Mouse (Mus musculus) embryonic facial prominence, embryonic 12.5 days (tissue): Measurements from ENCODE around the gene Nhlrc3. TPM values are rescaled to one million over a fixed set of nuclear protein-coding genes. Genes with fewer than 3 reads are reported as not detected.

Source experiments
- ATAC-seq: fragments of 200-750 bp; cut with Nextera tagmentation; 2 replicates; pipeline ENCODE4 v1.8.0; 2017; ENCODE audit not compliant: insufficient number of reproducible peaks, insufficient read depth, low FRiP score, low TSS enrichment
- H3K27ac ChIP-seq: fragments of 300-500 bp; sonication (generic); 2 replicates; pipeline ENCODE4 v1.5.1; 2016; ENCODE audit warnings: mild to moderate bottlenecking
- H3K27me3 ChIP-seq: fragments of 300-500 bp; sonication (generic); 2 replicates; pipeline ENCODE4 v1.6.1; 2016; ENCODE audit warnings: mild to moderate bottlenecking, moderate library complexity
- H3K36me3 ChIP-seq: fragments of 300-500 bp; sonication (generic); 2 replicates; pipeline ENCODE4 v1.6.1; 2016; ENCODE audit warnings: mild to moderate bottlenecking
- H3K4me1 ChIP-seq: fragments of 300-500 bp; sonication (generic); 2 replicates; pipeline ENCODE4 v1.6.1; 2016
- H3K4me2 ChIP-seq: fragments of 300-500 bp; sonication (generic); replicated peaks from 2 replicates; pipeline ENCODE4 v1.6.1; 2016; ENCODE audit warnings: mild to moderate bottlenecking, moderate library complexity
- H3K4me3 ChIP-seq: fragments of 300-500 bp; sonication (generic); 2 replicates; pipeline ENCODE4 v1.5.1; 2016; ENCODE audit warnings: mild to moderate bottlenecking
- H3K9ac ChIP-seq: fragments of 300-500 bp; sonication (generic); 2 replicates; pipeline ENCODE4 v1.6.1; 2016; ENCODE audit warnings: mild to moderate bottlenecking, moderate library complexity
- H3K9me3 ChIP-seq: fragments of 300-500 bp; sonication (generic); 2 replicates; pipeline ENCODE4 v1.6.1; 2016; ENCODE audit warnings: mild to moderate bottlenecking, moderate library complexity
- WGBS: fragments of 180-500 bp; shearing (Covaris S2); methylation state at CpG from one replicate; pipeline ENCODE4 v1.1.7; 2016; 5-methylcytosine and 5-hydroxymethylcytosine counted together
- polyA plus RNA-seq: library from polyadenylated mRNA; unstranded; fragments of >200 nt; fragmentation: Nextera tagmentation; extraction: Ambion mirVana; gene quantifications from 2 replicates; pipeline ENCODE4 v1.2.1, GENCODE M21; 2016

Gene Nhlrc3
- polyA plus RNA-seq, 1 experiment from 2014 or later = 13.8 TPM

- Histone ChIP-seq H3K36me3 (peaks cover 68% of the 10 kb centered on the region), H3K27me3 (no peaks in the 10 kb centered on the region), H3K4me3 (no peak overlapping the region), H3K9me3 (no peaks in the 10 kb centered on the region), H3K4me1 (no peaks in the 10 kb centered on the region), H3K9ac (no peak overlapping the region), H3K4me2 (no peak overlapping the region), H3K27ac (no peak overlapping the region)
- no peak for ATAC-seq
- 94% methylated on average over 5 of the region's 5 CpGs for WGBS
Measured at GRCm38 (mm10) chr3:53472061-53472460, 8.9 kb upstream of the Nhlrc3 start.

GRCm38 (mm10) chr3:53469650-53470049, 6.5 kb upstream of the Nhlrc3 start:
- Histone ChIP-seq H3K36me3 (peaks cover 50% of the 10 kb centered on the region), H3K4me3 (no peak overlapping the region), H3K27me3 (no peaks in the 10 kb centered on the region), H3K27ac (no peak overlapping the region), H3K9ac (no peak overlapping the region), H3K9me3 (no peaks in the 10 kb centered on the region), H3K4me2 (no peak overlapping the region), H3K4me1 (peaks cover 22% of the 10 kb centered on the region)
- ATAC-seq = no peak
- WGBS = 90% methylated on average over 5 of the region's 5 CpGs

- no peaks in the 10 kb centered on the region for H3K27me3 ChIP-seq
- no peaks in the 10 kb centered on the region for H3K9me3 ChIP-seq
- 90% methylated on average over 5 of the region's 5 CpGs for WGBS
- H3K27ac ChIP-seq = no peak overlapping the region
- no peak overlapping the region; the same call in 1 of the 2 replicates for H3K4me2 ChIP-seq
- no peak overlapping the region for H3K9ac ChIP-seq
- H3K4me1 ChIP-seq = peaks cover 26% of the 10 kb centered on the region
- H3K36me3 ChIP-seq = peaks cover 27% of the 10 kb centered on the region
- H3K4me3 ChIP-seq = no peak overlapping the region
- ATAC-seq = no peak
Measured at GRCm38 (mm10) chr3:53467356-53467755, 4.2 kb upstream of the Nhlrc3 start.

GRCm38 (mm10) chr3:53466481-53466880, 3.3 kb upstream of the Nhlrc3 start:
- Histone ChIP-seq H3K27ac (0 out of 2 replicates have a peak overlapping the region, but pooled peaks have one; percentile 11), H3K4me2 (peak overlapping the region; percentile 70), H3K36me3 (peaks cover 20% of the 10 kb centered on the region), H3K27me3 (no peaks in the 10 kb centered on the region), H3K9me3 (no peaks in the 10 kb centered on the region), H3K4me3 (no peak overlapping the region), H3K9ac (no peak overlapping the region), H3K4me1 (peaks cover 29% of the 10 kb centered on the region)
- 58% methylated on average over 9 of the region's 9 CpGs for WGBS
- ATAC-seq = no peak

- Histone ChIP-seq H3K4me1 (peaks cover 29% of the 10 kb centered on the region), H3K9ac (no peak overlapping the region), H3K27ac (no peak overlapping the region), H3K27me3 (no peaks in the 10 kb centered on the region), H3K4me3 (peak overlapping the region; percentile 92), H3K4me2 (peak overlapping the region; percentile 70), H3K36me3 (peaks cover 13% of the 10 kb centered on the region; the same call in 1 of the 2 replicates), H3K9me3 (no peaks in the 10 kb centered on the region)
- no peak for ATAC-seq
- WGBS = 64% methylated on average over 6 of the region's 6 CpGs
Measured at GRCm38 (mm10) chr3:53465330-53465729, 2.2 kb upstream of the Nhlrc3 start.

GRCm38 (mm10) chr3:53464146-53464698, 1.1 kb upstream of the Nhlrc3 start:
- Histone ChIP-seq H3K9ac (peak overlapping the region; percentile 89), H3K9me3 (no peaks in the 10 kb centered on the region), H3K4me2 (peak overlapping the region; percentile 70), H3K4me1 (peaks cover 29% of the 10 kb centered on the region), H3K27me3 (no peaks in the 10 kb centered on the region), H3K4me3 (peak overlapping the region; percentile 92), H3K27ac (peak overlapping the region; percentile 86; the same call in 1 of the 2 replicates), H3K36me3 (peaks cover 9% of the 10 kb centered on the region; the same call in 1 of the 2 replicates)
- no peak for ATAC-seq
- WGBS = under 1% methylated on average over 20 of the region's 20 CpGs

- 0 out of 2 replicates have a peak, but pooled peaks cover 11% of the 10 kb centered on the region for H3K36me3 ChIP-seq
- peak overlapping the region; percentile 92 for H3K4me3 ChIP-seq
- 0% methylated on average over 35 of the region's 35 CpGs for WGBS
- H3K4me1 ChIP-seq = peaks cover 29% of the 10 kb centered on the region
- H3K27ac ChIP-seq = peak overlapping the region; percentile 86
- peak; percentile 63 for ATAC-seq
- peak overlapping the region; percentile 70 for H3K4me2 ChIP-seq
- H3K9ac ChIP-seq = peak overlapping the region; percentile 89
- no peaks in the 10 kb centered on the region for H3K27me3 ChIP-seq
- no peaks in the 10 kb centered on the region for H3K9me3 ChIP-seq
Measured at GRCm38 (mm10) chr3:53463765-53464114, 608 bp upstream of the Nhlrc3 start.

- ATAC-seq = no peak
- H3K36me3 ChIP-seq = peaks cover 18% of the 10 kb centered on the region
- WGBS = 4% methylated on average over 9 of the region's 9 CpGs
- peaks cover 29% of the 10 kb centered on the region for H3K4me1 ChIP-seq
- no peaks in the 10 kb centered on the region for H3K27me3 ChIP-seq
- H3K4me3 ChIP-seq = peak overlapping the region; percentile 92
- no peaks in the 10 kb centered on the region for H3K9me3 ChIP-seq
- H3K4me2 ChIP-seq = peak overlapping the region; percentile 70
- H3K9ac ChIP-seq = peak overlapping the region; percentile 89
- H3K27ac ChIP-seq = peak overlapping the region; percentile 86
Measured at GRCm38 (mm10) chr3:53462701-53463045, 459 bp downstream of the Nhlrc3 start.

- no peak overlapping the region for H3K4me2 ChIP-seq
- WGBS = 92% methylated on average over 9 of the region's 9 CpGs
- H3K9ac ChIP-seq = no peak overlapping the region
- no peaks in the 10 kb centered on the region for H3K27me3 ChIP-seq
- H3K4me1 ChIP-seq = peaks cover 11% of the 10 kb centered on the region
- ATAC-seq = no peak
- H3K36me3 ChIP-seq = peaks cover 42% of the 10 kb centered on the region
- no peak overlapping the region for H3K27ac ChIP-seq
- no peak overlapping the region for H3K4me3 ChIP-seq
- H3K9me3 ChIP-seq = no peaks in the 10 kb centered on the region
Measured at GRCm38 (mm10) chr3:53460106-53460505, 3.0 kb downstream of the Nhlrc3 start.

- H3K27ac ChIP-seq = no peak overlapping the region
- peaks cover 7% of the 10 kb centered on the region for H3K4me1 ChIP-seq
- peaks cover 65% of the 10 kb centered on the region for H3K36me3 ChIP-seq
- 76% methylated on average over 5 of the region's 5 CpGs for WGBS
- no peaks in the 10 kb centered on the region for H3K27me3 ChIP-seq
- ATAC-seq = no peak
- no peaks in the 10 kb centered on the region for H3K9me3 ChIP-seq
- no peak overlapping the region for H3K4me3 ChIP-seq
- no peak overlapping the region for H3K9ac ChIP-seq
- no peak overlapping the region for H3K4me2 ChIP-seq
Measured at GRCm38 (mm10) chr3:53457750-53458149, 5.4 kb downstream of the Nhlrc3 start.

- Histone ChIP-seq H3K4me2 (no peak overlapping the region), H3K9ac (no peak overlapping the region), H3K27me3 (no peaks in the 10 kb centered on the region), H3K9me3 (no peaks in the 10 kb centered on the region), H3K4me3 (no peak overlapping the region), H3K4me1 (no peaks in the 10 kb centered on the region), H3K36me3 (peaks cover 79% of the 10 kb centered on the region), H3K27ac (no peak overlapping the region)
- 71% methylated on average over 7 of the region's 7 CpGs for WGBS
- no peak for ATAC-seq
Measured at GRCm38 (mm10) chr3:53454984-53455383, 8.1 kb downstream of the Nhlrc3 start.

GRCm38 (mm10) chr3:53454561-53454960, 8.6 kb downstream of the Nhlrc3 start:
- Histone ChIP-seq H3K4me1 (no peaks in the 10 kb centered on the region), H3K9me3 (no peaks in the 10 kb centered on the region), H3K27me3 (no peaks in the 10 kb centered on the region), H3K9ac (no peak overlapping the region), H3K4me3 (no peak overlapping the region), H3K36me3 (peaks cover 79% of the 10 kb centered on the region), H3K27ac (no peak overlapping the region), H3K4me2 (no peak overlapping the region)
- ATAC-seq = no peak
- WGBS = 93% methylated on average over 6 of the region's 6 CpGs
